Mouse (Mus musculus) heart, embryonic 10.5 days (tissue): Measurements from ENCODE around the gene Ak5. TPM values are rescaled to one million over a fixed set of nuclear protein-coding genes. Genes with fewer than 3 reads are reported as not detected.

Experiments
- DNase-seq: peaks from one replicate; pipeline ENCODE4 v3.0.0-alpha.2; 2017; ENCODE audit warnings: low spot score
- H3K27ac ChIP-seq: fragments of 300-500 bp; sonication (generic); 2 replicates; pipeline ENCODE4 v1.5.1; 2016; ENCODE audit warnings: mild to moderate bottlenecking
- H3K27me3 ChIP-seq: fragments of 300-500 bp; sonication (generic); 2 replicates; pipeline ENCODE4 v1.6.1; 2016; ENCODE audit warnings: mild to moderate bottlenecking; ENCODE audit not compliant: poor library complexity, insufficient read depth, severe bottlenecking
- H3K36me3 ChIP-seq: fragments of 300-500 bp; sonication (generic); 2 replicates; pipeline ENCODE4 v1.6.1; 2016; ENCODE audit warnings: mild to moderate bottlenecking, moderate library complexity
- H3K4me1 ChIP-seq: fragments of 300-500 bp; sonication (generic); 2 replicates; pipeline ENCODE4 v1.6.1; 2016; ENCODE audit warnings: mild to moderate bottlenecking
- H3K4me3 ChIP-seq: fragments of 300-500 bp; sonication (generic); 2 replicates; pipeline ENCODE4 v1.5.1; 2016; ENCODE audit warnings: mild to moderate bottlenecking, moderate library complexity
- H3K9me3 ChIP-seq: fragments of 300-500 bp; sonication (generic); 2 replicates; pipeline ENCODE4 v1.6.1; 2016; ENCODE audit warnings: mild to moderate bottlenecking, moderate library complexity
- WGBS: fragments of 180-500 bp; shearing (Covaris S2); methylation state at CpG from one replicate; pipeline ENCODE4 v1.1.7; 2016; 5-methylcytosine and 5-hydroxymethylcytosine counted together
- polyA plus RNA-seq: library from polyadenylated mRNA; unstranded; fragments of >200 nt; fragmentation: Nextera tagmentation; extraction: Ambion mirVana; gene quantifications from 2 replicates; pipeline ENCODE4 v1.2.1, GENCODE M21; 2016

The Ak5 gene
- polyA plus RNA-seq, 1 experiment from 2014 or later: 3.0 TPM

GRCm38 (mm10) chr3:152688532-152688931 is 20.4 kb upstream of the Ak5 start:
- Histone ChIP-seq H3K4me3 (no peak overlapping the region), H3K36me3 (no peaks in the 10 kb centered on the region), H3K9me3 (no peaks in the 10 kb centered on the region), H3K27me3 (0 out of 2 replicates have a peak, but pooled peaks cover 3% of the 10 kb centered on the region), H3K4me1 (no peaks in the 10 kb centered on the region), H3K27ac (no peak overlapping the region)
- DNase-seq: no peak
- 82% methylated on average over 5 of the region's 5 CpGs for WGBS

GRCm38 (mm10) chr3:152674663-152675062 is 6.5 kb upstream of the Ak5 start:
- H3K36me3 ChIP-seq: no peaks in the 10 kb centered on the region
- peaks cover 19% of the 10 kb centered on the region for H3K27me3 ChIP-seq
- no peaks in the 10 kb centered on the region for H3K9me3 ChIP-seq
- no peak overlapping the region for H3K27ac ChIP-seq
- WGBS: 61% methylated on average over 6 of the region's 6 CpGs
- no peak for DNase-seq
- H3K4me1 ChIP-seq: peaks cover 7% of the 10 kb centered on the region; the same call in 1 of the 2 replicates
- H3K4me3 ChIP-seq: no peak overlapping the region

DNA sequence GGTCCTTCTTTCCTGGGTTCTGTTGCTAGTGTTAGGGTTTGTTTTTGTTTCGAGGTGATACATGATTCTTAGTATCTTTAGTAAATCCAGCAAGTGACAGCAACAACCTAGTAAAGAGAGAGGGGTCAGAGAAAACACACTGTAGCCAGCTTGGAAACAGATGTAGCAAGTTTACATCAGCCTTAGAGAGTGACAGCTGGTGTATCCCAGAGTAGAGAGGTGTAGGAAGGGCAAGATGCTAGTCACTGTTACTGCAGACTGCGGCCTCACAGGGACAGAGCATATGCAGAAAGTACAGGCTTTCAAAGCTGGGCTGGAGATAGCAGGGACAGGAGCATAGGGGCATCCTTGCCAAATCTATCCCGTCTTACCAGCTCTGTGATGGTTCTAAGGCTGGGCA is 1.6 kb upstream of the Ak5 start:
- Histone ChIP-seq H3K9me3 (no peaks in the 10 kb centered on the region), H3K4me3 (no peak overlapping the region), H3K27ac (no peak overlapping the region), H3K27me3 (peaks cover 66% of the 10 kb centered on the region), H3K4me1 (peaks cover 13% of the 10 kb centered on the region), H3K36me3 (no peaks in the 10 kb centered on the region)
- WGBS: 68% methylated on average over 3 of the region's 3 CpGs
- DNase-seq: no peak

- no peaks in the 10 kb centered on the region for H3K9me3 ChIP-seq
- H3K4me1 ChIP-seq: peaks cover 13% of the 10 kb centered on the region
- no peak for DNase-seq
- H3K27ac ChIP-seq: no peak overlapping the region
- WGBS: 66% methylated on average over 2 of the region's 2 CpGs
- no peak overlapping the region for H3K4me3 ChIP-seq
- peaks cover 73% of the 10 kb centered on the region for H3K27me3 ChIP-seq
- no peaks in the 10 kb centered on the region for H3K36me3 ChIP-seq
Measured at GRCm38 (mm10) chr3:152668793-152669192, 633 bp upstream of the Ak5 start.

DNA sequence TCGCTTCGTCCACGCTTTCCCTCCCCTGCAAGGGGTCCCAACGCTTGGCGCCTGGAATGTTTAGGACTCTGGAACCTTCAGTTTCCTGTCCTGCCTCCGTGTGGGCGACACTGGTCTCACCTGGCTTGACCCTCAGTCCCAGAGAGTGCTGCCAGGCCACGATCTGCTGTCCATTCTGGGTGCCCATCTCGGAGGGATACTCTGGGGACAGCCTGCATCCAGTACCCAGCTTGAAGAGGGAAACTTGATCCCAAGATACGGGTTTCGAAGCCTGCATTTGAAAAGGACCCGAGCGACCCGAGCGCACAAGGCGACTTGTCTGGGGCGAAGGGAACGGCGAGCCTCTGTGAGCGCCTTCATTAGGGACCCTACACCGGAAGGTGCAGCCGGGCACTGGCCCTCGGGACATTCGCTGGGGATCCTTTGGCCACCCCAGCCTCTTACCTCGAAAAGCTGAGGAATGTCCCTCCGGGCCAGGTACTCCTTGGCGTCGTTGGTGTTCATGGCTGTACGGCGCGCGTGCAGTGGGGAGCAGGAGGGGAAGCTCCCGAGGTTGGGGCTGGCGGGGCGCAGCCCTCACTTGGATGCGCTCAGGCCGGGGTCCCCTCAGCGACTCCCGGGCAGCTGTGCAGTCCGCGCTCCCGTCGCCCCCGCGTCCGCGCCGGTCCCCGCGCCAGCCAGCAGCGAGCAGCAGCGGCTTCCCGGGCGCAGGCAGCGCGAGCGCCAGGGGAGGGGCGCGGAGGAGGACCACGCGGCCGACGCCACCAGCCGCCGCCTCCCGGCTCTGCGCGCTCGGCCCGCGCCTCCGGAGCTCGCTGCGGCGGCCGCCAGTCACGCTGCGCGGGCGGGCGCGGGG is 576 bp downstream of the Ak5 start:
- Histone ChIP-seq H3K27ac (peak overlapping the region; percentile 82), H3K36me3 (no peaks in the 10 kb centered on the region), H3K4me3 (peak overlapping the region; percentile 65), H3K4me1 (peaks cover 13% of the 10 kb centered on the region), H3K9me3 (no peaks in the 10 kb centered on the region), H3K27me3 (peaks cover 73% of the 10 kb centered on the region)
- WGBS: under 1% methylated on average over 75 of the region's 82 CpGs
- DNase-seq: no peak

DNA sequence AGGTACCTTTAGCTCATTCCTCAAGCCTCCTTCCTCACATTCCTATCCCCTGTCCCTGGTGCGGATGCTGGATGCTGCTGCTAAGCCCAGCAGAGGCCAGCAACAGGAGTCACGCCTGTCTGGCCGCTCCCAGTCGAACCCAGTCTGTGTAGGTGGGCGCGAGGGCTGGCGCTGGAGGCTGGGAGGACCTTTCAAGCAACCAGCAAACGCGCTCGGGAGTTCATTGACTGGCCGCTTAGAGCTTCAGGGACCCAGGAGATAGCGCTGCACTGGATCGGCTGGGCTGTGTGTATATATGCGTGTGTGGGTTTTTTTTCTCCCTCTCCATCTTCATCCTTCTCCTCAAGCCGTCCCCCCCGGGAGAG is 1.2 kb downstream of the Ak5 start:
- Histone ChIP-seq H3K36me3 (no peaks in the 10 kb centered on the region), H3K4me1 (peaks cover 13% of the 10 kb centered on the region), H3K27ac (no peak overlapping the region), H3K4me3 (peak overlapping the region; percentile 65), H3K27me3 (peaks cover 68% of the 10 kb centered on the region), H3K9me3 (no peaks in the 10 kb centered on the region)
- no peak for DNase-seq
- WGBS: under 1% methylated on average over 16 of the region's 16 CpGs

DNA sequence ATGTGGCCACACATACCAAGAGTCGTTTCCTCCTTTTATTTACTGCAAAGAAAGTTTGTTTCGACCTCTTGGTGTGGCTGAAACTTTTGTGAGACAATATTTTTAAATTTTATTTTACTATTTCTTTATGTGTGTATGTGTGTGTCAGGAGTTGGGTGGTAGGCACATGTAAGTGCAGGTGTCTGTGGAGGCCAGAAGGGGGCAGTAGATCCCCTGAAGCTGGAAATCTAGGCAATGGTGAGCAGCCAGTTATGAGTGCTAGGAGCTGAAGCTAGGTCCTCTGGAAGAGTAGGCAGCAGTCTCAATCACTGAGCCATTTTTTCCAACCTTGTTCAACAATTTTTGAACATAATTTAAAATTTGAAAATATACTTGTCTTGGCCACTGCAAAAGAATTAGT is 9.6 kb downstream of the Ak5 start:
- Histone ChIP-seq H3K9me3 (no peaks in the 10 kb centered on the region), H3K27ac (no peak overlapping the region), H3K4me1 (no peaks in the 10 kb centered on the region), H3K36me3 (no peaks in the 10 kb centered on the region), H3K4me3 (no peak overlapping the region), H3K27me3 (no peaks in the 10 kb centered on the region)
- no peak for DNase-seq
- WGBS: 79% methylated on average over 2 of the region's 2 CpGs

DNA sequence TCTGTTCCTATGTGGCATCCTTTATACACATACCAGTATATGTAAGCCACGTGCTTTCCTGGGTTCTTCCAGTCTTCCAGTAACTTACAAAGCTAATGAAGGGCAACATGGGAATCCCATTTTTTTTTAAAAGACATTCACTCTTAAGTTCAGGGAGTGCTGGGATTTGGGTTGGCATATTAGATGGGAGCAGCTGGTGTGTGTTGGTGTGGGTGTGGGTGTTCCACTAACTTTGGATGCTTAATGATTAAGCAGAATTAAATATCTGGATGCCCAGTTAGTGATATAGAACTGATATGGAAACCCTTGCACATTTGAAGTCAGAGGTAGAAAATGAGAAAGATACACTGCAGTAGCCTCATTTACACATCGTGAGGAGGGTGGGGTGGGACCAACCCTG is 16.2 kb downstream of the Ak5 start:
- no peak for DNase-seq
- Histone ChIP-seq H3K9me3 (no peaks in the 10 kb centered on the region), H3K4me1 (no peaks in the 10 kb centered on the region), H3K27me3 (no peaks in the 10 kb centered on the region), H3K27ac (no peak overlapping the region), H3K36me3 (no peaks in the 10 kb centered on the region), H3K4me3 (no peak overlapping the region)
- 82% methylated on average over 2 of the region's 2 CpGs for WGBS

DNA sequence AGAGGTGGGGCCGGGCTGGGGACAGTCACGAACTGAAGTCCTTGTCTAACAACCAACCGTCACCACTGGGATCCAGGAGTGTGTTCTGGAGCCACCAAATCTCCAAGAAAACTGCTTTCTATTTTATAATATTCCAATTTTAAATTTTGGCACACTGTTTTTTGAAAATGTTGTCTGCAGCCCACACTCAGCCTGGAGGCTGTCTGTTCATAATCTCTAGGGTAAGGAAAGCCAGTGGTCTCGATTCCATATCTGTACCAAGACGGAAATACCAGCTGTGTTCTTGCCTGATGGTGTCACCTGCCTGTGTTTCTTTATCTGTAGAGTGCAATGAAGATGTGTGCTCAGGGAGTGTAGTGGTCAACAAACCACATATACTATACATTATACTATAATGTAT is 23.6 kb downstream of the Ak5 start:
- Histone ChIP-seq H3K9me3 (no peaks in the 10 kb centered on the region), H3K36me3 (no peaks in the 10 kb centered on the region), H3K27ac (no peak overlapping the region), H3K4me3 (no peak overlapping the region), H3K27me3 (no peaks in the 10 kb centered on the region), H3K4me1 (no peaks in the 10 kb centered on the region)
- DNase-seq: no peak
- 77% methylated on average over 5 of the region's 5 CpGs for WGBS

DNA sequence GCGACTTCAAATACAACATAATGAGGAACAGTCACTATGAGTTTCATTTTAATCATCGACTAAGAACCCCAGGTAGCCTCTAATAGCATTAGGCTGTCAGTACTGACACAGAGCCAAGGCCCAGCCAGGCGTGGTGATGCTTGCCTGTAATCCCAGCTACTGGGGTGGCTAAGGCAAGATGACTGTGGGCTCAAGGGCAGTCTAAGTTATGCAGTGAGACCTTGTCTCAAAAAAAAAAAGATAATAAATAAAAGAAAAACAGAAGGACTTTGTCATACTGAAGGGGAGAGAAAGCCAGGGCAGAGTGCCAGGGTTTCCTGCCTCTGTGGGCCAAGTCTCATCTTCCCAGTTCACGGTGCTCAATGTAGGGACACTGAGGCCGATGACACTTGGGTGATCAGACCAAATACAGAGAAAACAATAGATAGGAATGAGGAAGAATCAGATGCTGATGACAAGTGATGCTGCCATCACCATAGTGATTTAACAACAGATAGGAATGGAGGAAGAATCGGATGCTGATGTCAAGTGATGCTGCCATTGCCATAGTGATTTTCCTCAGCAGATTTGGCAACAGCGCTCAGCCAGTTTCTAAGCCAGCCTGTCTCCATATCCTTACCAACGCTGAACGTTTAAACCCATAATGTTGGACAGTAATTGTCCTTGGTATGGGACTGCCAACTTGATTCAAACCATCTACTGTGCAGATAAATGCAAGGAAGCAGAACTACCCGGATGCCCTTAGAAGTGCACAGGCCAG is 42.9 kb downstream of the Ak5 start:
- no peaks in the 10 kb centered on the region for H3K27me3 ChIP-seq
- 82% methylated on average over 10 of the region's 10 CpGs for WGBS
- no peak overlapping the region for H3K4me3 ChIP-seq
- H3K36me3 ChIP-seq: no peaks in the 10 kb centered on the region
- H3K4me1 ChIP-seq: no peaks in the 10 kb centered on the region; the same call in 1 of the 2 replicates
- no peaks in the 10 kb centered on the region for H3K9me3 ChIP-seq
- DNase-seq: no peak
- no peak overlapping the region for H3K27ac ChIP-seq

- WGBS: 71% methylated on average over 11 of the region's 11 CpGs
Measured at GRCm38 (mm10) chr3:152620534-152620933, 47.6 kb downstream of the Ak5 start.

GRCm38 (mm10) chr3:152620058-152620457 is 48.1 kb downstream of the Ak5 start:
- no peaks in the 10 kb centered on the region for H3K36me3 ChIP-seq
- H3K4me1 ChIP-seq: no peaks in the 10 kb centered on the region; the same call in 1 of the 2 replicates
- H3K9me3 ChIP-seq: no peaks in the 10 kb centered on the region
- no peak overlapping the region for H3K27ac ChIP-seq
- no peaks in the 10 kb centered on the region for H3K27me3 ChIP-seq
- H3K4me3 ChIP-seq: no peak overlapping the region
- no peak for DNase-seq
- WGBS: 82% methylated on average over 11 of the region's 11 CpGs

More at GRCm38 (mm10) chr3:152620534-152620933, 47.6 kb downstream of the Ak5 start:
- Histone ChIP-seq H3K4me3 (no peak overlapping the region), H3K4me1 (no peaks in the 10 kb centered on the region; the same call in 1 of the 2 replicates), H3K36me3 (no peaks in the 10 kb centered on the region), H3K27me3 (no peaks in the 10 kb centered on the region), H3K27ac (no peak overlapping the region), H3K9me3 (no peaks in the 10 kb centered on the region)
- DNase-seq: no peak

- no peaks in the 10 kb centered on the region for H3K4me1 ChIP-seq
- H3K4me3 ChIP-seq: no peak overlapping the region
- DNase-seq: no peak
- H3K27me3 ChIP-seq: no peaks in the 10 kb centered on the region
- no peaks in the 10 kb centered on the region for H3K9me3 ChIP-seq
- no peaks in the 10 kb centered on the region for H3K36me3 ChIP-seq
- WGBS: 82% methylated on average over 5 of the region's 5 CpGs
- H3K27ac ChIP-seq: no peak overlapping the region
Measured at GRCm38 (mm10) chr3:152609076-152609475, 59.1 kb downstream of the Ak5 start.
